Mouse (Mus musculus): ENCODE data around the gene Hmgb1. TPM values are rescaled to one million over a fixed set of nuclear protein-coding genes. Genes with fewer than 3 reads are reported as not detected.

Hmgb1 gene
- polyA plus RNA-seq, 1 experiment = 110 TPM

- Histone ChIP-seq H3K4me1 (ENCODE audit: control insufficient read depth, insufficient read depth, low read length) (no peaks in the 10 kb centered on the region), H3K9ac (ENCODE audit: low read depth, poor library complexity, severe bottlenecking) (no peak overlapping the region), H3K4me3 (ENCODE audit: low read depth, low read length) (no peak overlapping the region), H3K36me3 (ENCODE audit: control insufficient read depth, insufficient read depth, low read length, poor library complexity, severe bottlenecking) (peaks cover 62% of the 10 kb centered on the region), H3K27ac (ENCODE audit: insufficient read depth, low read length) (no peak overlapping the region), H3K9me3 (replicated peaks; ENCODE audit: control insufficient read depth, insufficient read depth, low read length, poor library complexity, severe bottlenecking) (no peaks in the 10 kb centered on the region), H3K27me3 (ENCODE audit: control insufficient read depth, insufficient read depth, low read length, poor library complexity, severe bottlenecking) (no peaks in the 10 kb centered on the region)
- no peak for TF ChIP-seq POLR2A (IDR thresholded peaks at IDR 0.05; ENCODE audit: insufficient read depth, low read length)
- no peak for TF ChIP-seq CTCF (IDR thresholded peaks at IDR 0.05; ENCODE audit: low read depth, low read length)
- no peak for TF ChIP-seq EP300 (IDR thresholded peaks at IDR 0.05; ENCODE audit: insufficient read depth, low read depth, low read length)
These were observed 24.5 kb upstream of the Hmgb1 start for GRCm38 (mm10) chr5:149208776-149209175.

DNA sequence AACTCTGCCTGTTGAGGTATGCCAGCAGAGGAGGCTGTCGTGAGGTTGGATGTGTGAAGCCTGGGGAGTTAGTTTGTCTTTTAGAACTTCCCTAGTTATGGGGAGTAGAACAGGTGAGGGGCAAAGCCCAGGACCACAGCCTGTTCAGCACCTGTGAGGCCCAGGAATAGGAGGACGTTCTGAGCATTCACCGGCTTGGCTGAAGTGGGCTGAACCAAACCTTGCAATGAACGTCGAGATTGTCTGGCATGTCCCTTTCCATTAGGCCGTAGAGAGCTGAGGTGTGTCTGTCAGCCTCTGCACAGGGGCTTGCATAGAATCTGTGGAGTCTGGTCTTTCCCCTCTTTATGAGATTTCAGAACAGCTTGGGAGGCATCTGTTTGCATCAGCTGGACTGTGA lies 23.4 kb upstream of the Hmgb1 start:
- H3K9me3 ChIP-seq (replicated peaks; ENCODE audit: control insufficient read depth, insufficient read depth, low read length, poor library complexity, severe bottlenecking) = no peaks in the 10 kb centered on the region
- peaks cover 55% of the 10 kb centered on the region for H3K36me3 ChIP-seq (ENCODE audit: control insufficient read depth, insufficient read depth, low read length, poor library complexity, severe bottlenecking)
- H3K9ac ChIP-seq (ENCODE audit: low read depth, poor library complexity, severe bottlenecking) = no peak overlapping the region
- no peak overlapping the region for H3K27ac ChIP-seq (ENCODE audit: insufficient read depth, low read length)
- H3K27me3 ChIP-seq (ENCODE audit: control insufficient read depth, insufficient read depth, low read length, poor library complexity, severe bottlenecking) = no peaks in the 10 kb centered on the region
- peaks cover 2% of the 10 kb centered on the region for H3K4me1 ChIP-seq (ENCODE audit: control insufficient read depth, insufficient read depth, low read length)
- H3K4me3 ChIP-seq (ENCODE audit: low read depth, low read length) = no peak overlapping the region
- TF ChIP-seq CTCF (IDR thresholded peaks at IDR 0.05; ENCODE audit: low read depth, low read length) = no peak
- TF ChIP-seq POLR2A (IDR thresholded peaks at IDR 0.05; ENCODE audit: insufficient read depth, low read length) = no peak
- no peak for TF ChIP-seq EP300 (IDR thresholded peaks at IDR 0.05; ENCODE audit: insufficient read depth, low read depth, low read length)

GRCm38 (mm10) chr5:149206286-149206685 lies 22.0 kb upstream of the Hmgb1 start:
- peaks cover 52% of the 10 kb centered on the region for H3K36me3 ChIP-seq (ENCODE audit: control insufficient read depth, insufficient read depth, low read length, poor library complexity, severe bottlenecking)
- TF ChIP-seq CTCF (IDR thresholded peaks at IDR 0.05; ENCODE audit: low read depth, low read length) (no peak), POLR2A (IDR thresholded peaks at IDR 0.05; ENCODE audit: insufficient read depth, low read length) (no peak), EP300 (IDR thresholded peaks at IDR 0.05; ENCODE audit: insufficient read depth, low read depth, low read length) (no peak)
- no peak overlapping the region for H3K9ac ChIP-seq (ENCODE audit: low read depth, poor library complexity, severe bottlenecking)
- no peaks in the 10 kb centered on the region for H3K9me3 ChIP-seq (replicated peaks; ENCODE audit: control insufficient read depth, insufficient read depth, low read length, poor library complexity, severe bottlenecking)
- H3K4me3 ChIP-seq (ENCODE audit: low read depth, low read length) = no peak overlapping the region
- H3K4me1 ChIP-seq (ENCODE audit: control insufficient read depth, insufficient read depth, low read length) = peaks cover 2% of the 10 kb centered on the region
- H3K27me3 ChIP-seq (ENCODE audit: control insufficient read depth, insufficient read depth, low read length, poor library complexity, severe bottlenecking) = no peaks in the 10 kb centered on the region
- no peak overlapping the region for H3K27ac ChIP-seq (ENCODE audit: insufficient read depth, low read length)

- Histone ChIP-seq H3K9me3 (replicated peaks; ENCODE audit: control insufficient read depth, insufficient read depth, low read length, poor library complexity, severe bottlenecking) (no peaks in the 10 kb centered on the region), H3K9ac (ENCODE audit: low read depth, poor library complexity, severe bottlenecking) (no peak overlapping the region), H3K27me3 (ENCODE audit: control insufficient read depth, insufficient read depth, low read length, poor library complexity, severe bottlenecking) (no peaks in the 10 kb centered on the region), H3K4me1 (ENCODE audit: control insufficient read depth, insufficient read depth, low read length) (peaks cover 2% of the 10 kb centered on the region), H3K36me3 (ENCODE audit: control insufficient read depth, insufficient read depth, low read length, poor library complexity, severe bottlenecking) (peaks cover 46% of the 10 kb centered on the region), H3K27ac (ENCODE audit: insufficient read depth, low read length) (no peak overlapping the region), H3K4me3 (ENCODE audit: low read depth, low read length) (no peak overlapping the region)
- TF ChIP-seq CTCF (IDR thresholded peaks at IDR 0.05; ENCODE audit: low read depth, low read length) = no peak
- TF ChIP-seq EP300 (IDR thresholded peaks at IDR 0.05; ENCODE audit: insufficient read depth, low read depth, low read length) = no peak
- TF ChIP-seq POLR2A (IDR thresholded peaks at IDR 0.05; ENCODE audit: insufficient read depth, low read length) = no peak
These were observed 21.0 kb upstream of the Hmgb1 start for GRCm38 (mm10) chr5:149205265-149205664.

DNA sequence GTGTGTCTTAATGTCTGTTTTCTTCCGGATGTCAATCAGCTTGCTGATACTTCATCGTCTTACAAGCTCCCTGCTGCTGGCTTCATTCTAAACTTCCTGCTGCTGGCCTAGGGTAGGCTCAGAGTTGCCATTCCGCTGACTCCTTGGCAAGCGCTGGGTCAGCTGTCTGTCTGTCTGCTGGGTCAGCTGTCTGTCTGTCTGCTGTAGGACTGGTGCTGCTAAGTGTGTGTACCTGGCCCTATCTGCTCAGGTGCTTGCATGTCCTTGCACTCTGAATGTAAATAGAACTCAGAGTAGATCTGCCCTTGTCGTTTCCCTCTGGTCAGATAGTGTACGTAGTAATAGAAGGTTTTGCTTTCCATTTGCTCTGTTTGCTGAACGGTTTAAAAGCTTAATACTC lies 20.5 kb upstream of the Hmgb1 start:
- Histone ChIP-seq H3K27me3 (ENCODE audit: control insufficient read depth, insufficient read depth, low read length, poor library complexity, severe bottlenecking) (no peaks in the 10 kb centered on the region), H3K27ac (ENCODE audit: insufficient read depth, low read length) (no peak overlapping the region), H3K4me1 (ENCODE audit: control insufficient read depth, insufficient read depth, low read length) (peaks cover 2% of the 10 kb centered on the region), H3K9ac (ENCODE audit: low read depth, poor library complexity, severe bottlenecking) (no peak overlapping the region), H3K4me3 (ENCODE audit: low read depth, low read length) (no peak overlapping the region), H3K9me3 (replicated peaks; ENCODE audit: control insufficient read depth, insufficient read depth, low read length, poor library complexity, severe bottlenecking) (no peaks in the 10 kb centered on the region), H3K36me3 (ENCODE audit: control insufficient read depth, insufficient read depth, low read length, poor library complexity, severe bottlenecking) (peaks cover 43% of the 10 kb centered on the region)
- TF ChIP-seq POLR2A (IDR thresholded peaks at IDR 0.05; ENCODE audit: insufficient read depth, low read length) (no peak), EP300 (IDR thresholded peaks at IDR 0.05; ENCODE audit: insufficient read depth, low read depth, low read length) (no peak), CTCF (IDR thresholded peaks at IDR 0.05; ENCODE audit: low read depth, low read length) (no peak)

DNA sequence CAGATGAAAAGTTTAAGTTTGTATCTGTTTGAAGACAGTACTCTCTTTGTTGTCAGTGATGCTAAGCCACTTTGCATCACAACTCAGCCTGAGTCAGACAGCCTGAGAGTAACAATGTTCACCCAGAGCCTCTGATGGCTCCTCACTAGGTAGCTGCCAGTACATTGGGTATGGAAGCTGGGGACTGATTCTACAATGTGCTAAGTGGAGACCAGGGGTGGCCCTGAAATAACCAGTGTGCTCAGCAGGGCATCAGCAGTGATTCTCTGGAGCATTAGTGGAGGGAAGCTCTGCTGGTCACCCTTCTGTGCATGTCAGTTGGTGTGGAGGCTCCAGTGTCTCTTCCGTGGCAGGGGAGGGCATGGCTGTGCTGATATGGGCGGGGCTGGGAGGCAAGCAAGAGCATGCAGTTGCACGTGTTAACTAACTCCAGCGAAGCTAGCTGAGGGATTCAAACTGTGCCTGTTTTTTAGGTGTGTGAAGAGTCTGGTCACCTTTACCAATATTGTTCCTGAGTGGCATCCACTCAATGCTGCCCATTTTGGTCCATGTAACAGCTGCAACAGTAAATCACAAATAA lies 19.6 kb upstream of the Hmgb1 start:
- Histone ChIP-seq H3K36me3 (ENCODE audit: control insufficient read depth, insufficient read depth, low read length, poor library complexity, severe bottlenecking) (peaks cover 43% of the 10 kb centered on the region), H3K27me3 (ENCODE audit: control insufficient read depth, insufficient read depth, low read length, poor library complexity, severe bottlenecking) (no peaks in the 10 kb centered on the region), H3K9ac (ENCODE audit: low read depth, poor library complexity, severe bottlenecking) (no peak overlapping the region), H3K4me1 (ENCODE audit: control insufficient read depth, insufficient read depth, low read length) (peaks cover 2% of the 10 kb centered on the region), H3K4me3 (ENCODE audit: low read depth, low read length) (no peak overlapping the region), H3K27ac (ENCODE audit: insufficient read depth, low read length) (no peak overlapping the region), H3K9me3 (replicated peaks; ENCODE audit: control insufficient read depth, insufficient read depth, low read length, poor library complexity, severe bottlenecking) (no peaks in the 10 kb centered on the region)
- no peak for TF ChIP-seq POLR2A (IDR thresholded peaks at IDR 0.05; ENCODE audit: insufficient read depth, low read length)
